Mouse (Mus musculus): ENCODE data around the gene Mga. TPM values are rescaled to one million over a fixed set of nuclear protein-coding genes. Genes with fewer than 3 reads are reported as not detected.

Gene Mga
- polyA plus RNA-seq, 1 experiment, result 6.6 TPM

DNA sequence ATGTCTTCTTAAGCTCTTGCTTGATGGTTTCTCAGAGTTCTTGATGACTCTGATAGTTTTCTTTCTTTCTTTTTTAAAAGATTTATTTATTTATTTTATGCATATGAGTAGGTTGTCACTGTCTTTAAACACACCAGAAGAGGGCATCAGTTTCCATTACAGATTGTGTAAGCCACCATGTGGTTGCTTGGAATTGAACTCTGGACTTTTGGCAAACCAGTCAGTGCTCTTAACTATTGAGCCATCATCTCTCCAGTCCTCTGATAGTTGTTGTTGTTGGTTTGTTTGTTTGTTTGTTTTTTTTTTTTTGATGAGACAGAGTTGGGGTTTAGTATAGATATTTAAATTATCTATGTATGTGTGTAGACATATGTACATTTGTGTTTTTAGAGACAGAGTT lies 21.0 kb upstream of the Mga start:
- no peak overlapping the region for H3K27ac ChIP-seq (ENCODE audit: insufficient read depth, low read depth, low read length)
- no peak overlapping the region for H3K4me3 ChIP-seq (ENCODE audit: low read depth, low read length)
- H3K4me1 ChIP-seq (ENCODE audit: control insufficient read depth, insufficient read depth, insufficient read length, low read length), result peaks cover 11% of the 10 kb centered on the region
- no peaks in the 10 kb centered on the region for H3K36me3 ChIP-seq (ENCODE audit: control insufficient read depth, insufficient read depth, low read length)
- TF ChIP-seq POLR2A (IDR thresholded peaks at IDR 0.05; ENCODE audit: low read depth, low read length) (no peak), CTCF (IDR thresholded peaks at IDR 0.05; ENCODE audit: extremely low read depth, insufficient read length, insufficient replicate concordance, low read depth, low read length) (no peak)
- H3K27me3 ChIP-seq (ENCODE audit: control insufficient read depth, insufficient read depth, low read length), result peaks cover 8% of the 10 kb centered on the region; the same call in 1 of the 2 replicates

DNA sequence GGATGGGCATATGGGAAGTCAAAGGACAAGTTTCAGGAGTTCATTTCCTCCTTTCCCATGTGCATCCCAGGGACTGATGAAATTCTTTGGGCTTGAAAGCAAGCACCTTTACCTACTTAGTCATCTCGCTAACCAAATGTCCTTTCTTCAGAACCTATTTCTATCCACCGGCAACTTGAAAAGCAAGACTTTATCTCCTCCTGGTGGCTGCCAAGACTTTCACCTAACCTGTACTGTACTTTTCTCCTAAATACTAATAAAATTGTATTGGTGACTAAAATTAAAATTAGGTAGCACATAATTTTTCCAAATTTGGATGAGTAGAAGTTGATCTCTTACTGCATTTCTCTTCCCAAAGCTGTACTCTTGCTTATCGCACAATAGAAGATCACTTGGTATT lies 9.8 kb upstream of the Mga start:
- no peaks in the 10 kb centered on the region for H3K27me3 ChIP-seq (ENCODE audit: control insufficient read depth, insufficient read depth, low read length)
- H3K4me1 ChIP-seq (ENCODE audit: control insufficient read depth, insufficient read depth, insufficient read length, low read length), result no peaks in the 10 kb centered on the region
- H3K27ac ChIP-seq (ENCODE audit: insufficient read depth, low read depth, low read length), result no peak overlapping the region
- H3K4me3 ChIP-seq (ENCODE audit: low read depth, low read length), result no peak overlapping the region
- H3K36me3 ChIP-seq (ENCODE audit: control insufficient read depth, insufficient read depth, low read length), result no peaks in the 10 kb centered on the region
- 89% methylated on average over 3 of the region's 3 CpGs for WGBS
- TF ChIP-seq POLR2A (IDR thresholded peaks at IDR 0.05; ENCODE audit: low read depth, low read length), result no peak
- no peak for TF ChIP-seq CTCF (IDR thresholded peaks at IDR 0.05; ENCODE audit: extremely low read depth, insufficient read length, insufficient replicate concordance, low read depth, low read length)

- no peaks in the 10 kb centered on the region for H3K27me3 ChIP-seq (ENCODE audit: control insufficient read depth, insufficient read depth, low read length)
These were observed 407 bp upstream of the Mga start for GRCm38 (mm10) chr2:119896553-119897089.

GRCm38 (mm10) chr2:119898141-119898594 lies 1.1 kb downstream of the Mga start:
- TF ChIP-seq CTCF (IDR thresholded peaks at IDR 0.05; ENCODE audit: extremely low read depth, insufficient read length, insufficient replicate concordance, low read depth, low read length) (no peak), POLR2A (IDR thresholded peaks at IDR 0.05; ENCODE audit: low read depth, low read length) (no peak)
- WGBS, result 2% methylated on average over 19 of the region's 19 CpGs
- peak overlapping the region; percentile 67 for H3K4me3 ChIP-seq (ENCODE audit: low read depth, low read length)
- H3K27me3 ChIP-seq (ENCODE audit: control insufficient read depth, insufficient read depth, low read length), result no peaks in the 10 kb centered on the region
- H3K27ac ChIP-seq (ENCODE audit: insufficient read depth, low read depth, low read length), result peak overlapping the region; percentile 84
- H3K4me1 ChIP-seq (ENCODE audit: control insufficient read depth, insufficient read depth, insufficient read length, low read length), result peaks cover 13% of the 10 kb centered on the region
- H3K36me3 ChIP-seq (ENCODE audit: control insufficient read depth, insufficient read depth, low read length), result peaks cover 6% of the 10 kb centered on the region; the same call in 1 of the 2 replicates

More at GRCm38 (mm10) chr2:119896553-119897089, 407 bp upstream of the Mga start:
- no peak for TF ChIP-seq POLR2A (IDR thresholded peaks at IDR 0.05; ENCODE audit: low read depth, low read length)
- no peak for TF ChIP-seq CTCF (IDR thresholded peaks at IDR 0.05; ENCODE audit: extremely low read depth, insufficient read length, insufficient replicate concordance, low read depth, low read length)
- Histone ChIP-seq H3K36me3 (ENCODE audit: control insufficient read depth, insufficient read depth, low read length) (no peaks in the 10 kb centered on the region), H3K4me1 (ENCODE audit: control insufficient read depth, insufficient read depth, insufficient read length, low read length) (peaks cover 13% of the 10 kb centered on the region), H3K27ac (ENCODE audit: insufficient read depth, low read depth, low read length) (0 out of 2 replicates have a peak overlapping the region, but pooled peaks have one; percentile 46), H3K4me3 (ENCODE audit: low read depth, low read length) (peak overlapping the region; percentile 67)
- WGBS, result 25% methylated on average over 19 of the region's 19 CpGs

GRCm38 (mm10) chr2:119916007-119916406 lies 19.0 kb downstream of the Mga start:
- TF ChIP-seq CTCF (IDR thresholded peaks at IDR 0.05; ENCODE audit: extremely low read depth, insufficient read length, insufficient replicate concordance, low read depth, low read length), result no peak
- no peak for TF ChIP-seq POLR2A (IDR thresholded peaks at IDR 0.05; ENCODE audit: low read depth, low read length)
- Histone ChIP-seq H3K27ac (ENCODE audit: insufficient read depth, low read depth, low read length) (no peak overlapping the region), H3K27me3 (ENCODE audit: control insufficient read depth, insufficient read depth, low read length) (no peaks in the 10 kb centered on the region), H3K4me1 (ENCODE audit: control insufficient read depth, insufficient read depth, insufficient read length, low read length) (no peaks in the 10 kb centered on the region), H3K4me3 (ENCODE audit: low read depth, low read length) (no peak overlapping the region), H3K36me3 (ENCODE audit: control insufficient read depth, insufficient read depth, low read length) (peaks cover 8% of the 10 kb centered on the region)

DNA sequence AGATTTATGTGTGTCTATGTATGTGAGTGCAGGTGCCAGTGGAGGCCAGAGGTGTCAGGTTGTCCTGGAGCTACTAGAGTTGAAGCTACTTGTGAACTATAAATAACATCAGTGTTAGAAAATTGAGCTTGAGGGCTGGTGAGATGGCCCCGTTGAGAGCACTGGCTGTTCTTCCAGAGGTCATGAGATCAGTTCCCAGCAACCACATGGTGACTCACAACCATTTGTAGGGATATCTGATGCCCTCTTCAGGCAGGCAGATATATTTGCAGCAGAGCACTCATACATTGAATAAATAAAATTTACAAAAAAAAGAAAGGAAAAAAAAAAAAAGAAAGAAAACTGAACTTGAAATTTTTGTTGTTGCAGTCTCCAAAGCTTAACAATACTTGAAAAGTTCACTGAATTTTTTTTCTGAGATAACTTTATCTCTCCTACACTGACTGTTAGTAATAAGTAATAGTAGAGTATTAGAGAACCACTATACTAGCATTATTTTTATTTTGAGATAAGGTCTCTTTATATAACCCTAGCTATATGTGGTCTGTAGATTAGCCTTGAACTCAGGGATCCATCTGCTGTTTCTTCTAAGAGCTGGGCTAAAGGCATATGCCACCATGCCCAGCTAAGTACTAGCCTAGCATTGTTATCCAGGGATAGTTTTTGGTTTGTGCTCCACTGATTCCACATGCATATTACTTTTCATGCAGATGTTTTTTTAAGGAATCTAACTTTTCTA lies 20.8 kb downstream of the Mga start:
- no peak for TF ChIP-seq POLR2A (IDR thresholded peaks at IDR 0.05; ENCODE audit: low read depth, low read length)
- TF ChIP-seq CTCF (IDR thresholded peaks at IDR 0.05; ENCODE audit: extremely low read depth, insufficient read length, insufficient replicate concordance, low read depth, low read length), result no peak
- no peak overlapping the region for H3K27ac ChIP-seq (ENCODE audit: insufficient read depth, low read depth, low read length)
- H3K4me1 ChIP-seq (ENCODE audit: control insufficient read depth, insufficient read depth, insufficient read length, low read length), result no peaks in the 10 kb centered on the region
- H3K27me3 ChIP-seq (ENCODE audit: control insufficient read depth, insufficient read depth, low read length), result no peaks in the 10 kb centered on the region
- 64% methylated on average over 1 of the region's 1 CpGs for WGBS
- peaks cover 18% of the 10 kb centered on the region for H3K36me3 ChIP-seq (ENCODE audit: control insufficient read depth, insufficient read depth, low read length)
- H3K4me3 ChIP-seq (ENCODE audit: low read depth, low read length), result no peak overlapping the region

DNA sequence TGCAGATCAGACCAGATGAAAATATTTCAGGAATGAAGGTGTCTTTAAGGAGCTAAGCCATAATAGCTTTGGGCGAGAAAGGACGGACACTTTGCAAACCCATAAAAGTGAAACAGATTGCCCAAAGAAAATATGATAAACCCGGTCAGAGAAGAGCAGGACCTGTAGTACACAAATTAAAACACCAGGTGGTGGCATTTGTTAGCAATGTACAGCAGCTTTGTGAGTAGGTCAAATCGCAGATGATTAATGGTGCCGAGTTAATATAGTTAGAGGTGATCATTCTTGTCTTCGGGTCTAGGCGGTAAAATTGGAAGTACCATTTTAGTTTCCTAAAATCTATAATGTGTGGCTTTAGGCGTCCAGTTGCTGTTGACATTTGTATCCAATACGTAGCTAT lies 73.5 kb downstream of the Mga start:
- TF ChIP-seq CTCF (IDR thresholded peaks at IDR 0.05; ENCODE audit: extremely low read depth, insufficient read length, insufficient replicate concordance, low read depth, low read length) (no peak), POLR2A (IDR thresholded peaks at IDR 0.05; ENCODE audit: low read depth, low read length) (no peak)
- Histone ChIP-seq H3K4me1 (ENCODE audit: control insufficient read depth, insufficient read depth, insufficient read length, low read length) (peaks cover 2% of the 10 kb centered on the region; the same call in 1 of the 2 replicates), H3K27ac (ENCODE audit: insufficient read depth, low read depth, low read length) (no peak overlapping the region), H3K27me3 (ENCODE audit: control insufficient read depth, insufficient read depth, low read length) (no peaks in the 10 kb centered on the region), H3K36me3 (ENCODE audit: control insufficient read depth, insufficient read depth, low read length) (peaks cover 3% of the 10 kb centered on the region), H3K4me3 (ENCODE audit: low read depth, low read length) (no peak overlapping the region)
- 13% methylated on average over 9 of the region's 9 CpGs for WGBS

Data from small intestine, adult 2 months (tissue).